Mouse (Mus musculus): ENCODE measurements around the gene Pnma5.

The Pnma5 gene

GRCm38 (mm10) chrX:72985607-72986006 lies 51.3 kb downstream of the Pnma5 start:
- DNase-seq (ENCODE audit: low read depth) = no peak

Measured in c-Kit-positive CD71-positive TER-119-negative erythroid progenitor cells, embryonic 14.5 days (primary cell).